Mouse (Mus musculus) erythroblast, embryonic 14.5 days (primary cell): ENCODE results near the gene Comp. TPM values are rescaled to one million over a fixed set of nuclear protein-coding genes. Genes with fewer than 3 reads are reported as not detected.

ENCODE experiments used
- H3K27me3 ChIP-seq: 2 replicates; pipeline ENCODE4 v1.6.1; 2012; ENCODE audit warnings: inconsistent platforms; ENCODE audit not compliant: control insufficient read depth
- H3K36me3 ChIP-seq: 2 replicates; pipeline ENCODE4 v1.6.1; 2012; ENCODE audit warnings: mild to moderate bottlenecking, inconsistent platforms; ENCODE audit not compliant: control insufficient read depth
- H3K4me1 ChIP-seq: 2 replicates; pipeline ENCODE4 v1.6.1; 2012; ENCODE audit warnings: inconsistent platforms; ENCODE audit not compliant: control insufficient read depth
- H3K4me3 ChIP-seq: replicated peaks from 2 replicates; pipeline ENCODE3; 2012; ENCODE audit warnings: moderate library complexity, mild to moderate bottlenecking, inconsistent platforms
- H3K9me3 ChIP-seq: 2 replicates; pipeline ENCODE4 v1.6.1; 2012; ENCODE audit warnings: low read length, inconsistent platforms, mixed read lengths; ENCODE audit not compliant: control insufficient read depth
- GATA1 ChIP-seq: IDR thresholded peaks from 2 replicates; pipeline ENCODE4 v1.6.1; 2012; ENCODE audit warnings: low read length, inconsistent platforms, mixed read lengths
- TAL1 ChIP-seq: IDR thresholded peaks from 3 replicates; pipeline ENCODE4 v1.6.1; 2012; ENCODE audit warnings: low read length, inconsistent platforms, mixed read lengths
- polyA plus RNA-seq: library from polyadenylated mRNA; stranded (reverse); fragments of >175 nt; gene quantifications from 2 replicates; pipeline ENCODE4 v1.2.3, GENCODE M21; 2012

Comp gene
- polyA plus RNA-seq, 1 experiment: not detected

DNA sequence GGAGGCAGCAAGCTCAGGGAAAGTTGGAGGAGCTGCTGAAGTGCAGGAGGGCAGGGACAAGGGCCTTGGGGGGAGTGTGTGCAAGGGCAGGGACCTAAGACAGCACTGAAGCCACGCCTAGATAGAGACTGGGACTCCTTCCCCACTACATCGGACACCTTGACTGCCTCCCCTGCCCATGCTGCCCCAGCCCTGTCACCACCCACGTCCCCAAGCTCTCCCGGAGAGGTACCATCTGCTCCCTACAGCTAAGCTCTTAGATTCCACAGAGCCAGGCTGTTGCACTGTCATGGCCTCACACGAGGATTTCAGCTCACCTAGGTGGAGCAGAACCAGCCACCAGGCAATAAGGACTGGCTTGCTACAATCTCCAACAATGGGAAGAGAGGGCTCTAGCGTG is 43.6 kb downstream of the Comp start:
- peaks cover 96% of the 10 kb centered on the region for H3K4me1 ChIP-seq

DNA sequence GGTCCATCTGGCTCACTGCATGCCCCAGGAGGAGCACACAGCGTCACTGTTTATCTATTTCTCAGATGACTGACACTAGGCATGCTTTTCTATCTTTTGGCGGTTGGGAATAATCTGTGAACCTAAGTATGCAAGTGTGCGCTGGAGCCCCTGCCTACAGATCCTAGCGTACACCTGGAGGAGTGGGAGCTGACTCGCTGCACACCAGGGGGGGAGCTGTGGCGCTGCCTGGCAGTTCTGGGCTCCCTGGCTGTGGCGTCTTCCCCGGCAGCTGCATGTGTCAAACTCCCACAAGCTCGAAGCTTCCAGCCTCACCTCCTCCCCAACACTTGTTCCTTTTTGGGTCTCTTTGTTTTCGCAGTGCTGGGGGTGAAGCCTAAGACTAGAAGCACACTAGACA is 44.6 kb downstream of the Comp start:
- Histone ChIP-seq H3K4me1 (peaks cover 97% of the 10 kb centered on the region), H3K36me3 (peaks cover 32% of the 10 kb centered on the region)
- no peak for TF ChIP-seq GATA1
- no peak for TF ChIP-seq TAL1

More for the DNA sequence above, 43.6 kb downstream of the Comp start:
- H3K9me3 ChIP-seq: no peaks in the 10 kb centered on the region
- no peak overlapping the region for H3K4me3 ChIP-seq
- no peak for TF ChIP-seq TAL1
- no peak for TF ChIP-seq GATA1
- H3K36me3 ChIP-seq: peaks cover 34% of the 10 kb centered on the region
- H3K27me3 ChIP-seq: no peaks in the 10 kb centered on the region

DNA sequence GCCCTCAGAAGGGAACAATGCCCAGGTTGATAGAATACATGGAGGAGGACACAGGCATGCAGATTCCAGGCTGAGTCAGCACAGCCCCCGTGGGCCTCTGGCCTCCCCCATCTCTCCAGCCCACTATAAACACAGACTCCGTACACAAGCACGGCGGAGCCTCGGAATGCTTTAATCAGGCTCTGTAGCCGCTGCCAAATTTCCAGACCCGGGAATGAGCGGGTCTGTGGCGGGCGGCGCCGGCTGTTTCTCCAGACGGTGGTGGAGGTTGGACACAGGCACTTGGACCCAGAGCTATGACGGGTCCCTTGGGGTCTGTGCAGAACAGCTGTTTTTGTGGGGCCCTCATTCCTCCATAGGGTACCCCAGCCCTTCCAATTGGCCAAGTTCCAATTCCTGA is 45.6 kb downstream of the Comp start:
- TF ChIP-seq GATA1: no peak
- TF ChIP-seq TAL1: no peak
- Histone ChIP-seq H3K9me3 (no peaks in the 10 kb centered on the region), H3K36me3 (peaks cover 31% of the 10 kb centered on the region)

More for the DNA sequence above, 44.6 kb downstream of the Comp start:
- no peak overlapping the region for H3K4me3 ChIP-seq
- no peaks in the 10 kb centered on the region for H3K27me3 ChIP-seq
- no peaks in the 10 kb centered on the region for H3K9me3 ChIP-seq

DNA sequence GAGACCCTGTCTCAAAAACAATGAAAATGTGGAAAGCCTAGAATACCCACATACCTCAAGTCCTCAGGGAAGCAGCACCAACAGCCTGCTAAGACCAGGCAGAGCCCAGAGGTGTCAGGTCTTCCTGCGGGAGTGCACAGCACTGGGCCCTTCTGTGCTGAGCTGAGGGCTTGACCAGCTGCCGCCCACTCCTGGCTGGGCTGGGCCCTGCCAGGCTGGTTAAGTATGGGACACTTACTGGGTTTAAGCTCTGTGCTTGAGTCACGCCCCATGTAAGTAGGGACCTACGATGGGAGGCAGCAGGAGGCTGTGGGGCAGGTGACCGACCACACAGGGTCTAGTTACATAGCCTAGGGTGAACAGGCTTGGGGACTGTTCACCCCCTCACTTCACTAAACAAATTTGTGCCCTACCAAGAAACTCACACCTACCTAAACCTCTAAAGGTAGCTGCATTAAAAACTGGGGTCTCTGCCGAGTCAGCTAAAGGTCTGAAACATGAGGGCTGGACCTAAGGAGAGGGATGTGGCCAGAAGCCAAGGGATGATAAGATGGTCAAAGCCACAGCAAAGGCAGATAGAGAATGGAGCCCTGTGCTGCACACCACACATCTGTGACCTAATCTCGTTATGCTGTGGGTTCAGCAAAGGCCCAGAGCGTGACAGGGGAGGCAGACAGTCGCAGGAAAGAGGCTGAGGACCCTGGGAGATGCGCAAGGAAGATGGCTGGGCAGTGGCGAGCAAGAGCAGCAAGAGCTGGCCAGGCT is 46.7 kb downstream of the Comp start:
- Histone ChIP-seq H3K4me3 (no peak overlapping the region), H3K36me3 (peaks cover 26% of the 10 kb centered on the region), H3K27me3 (no peaks in the 10 kb centered on the region), H3K4me1 (peaks cover 96% of the 10 kb centered on the region), H3K9me3 (no peaks in the 10 kb centered on the region)
- no peak for TF ChIP-seq GATA1
- TF ChIP-seq TAL1: no peak

More for the DNA sequence above, 45.6 kb downstream of the Comp start:
- Histone ChIP-seq H3K4me3 (no peak overlapping the region), H3K4me1 (peaks cover 97% of the 10 kb centered on the region), H3K27me3 (no peaks in the 10 kb centered on the region)

DNA sequence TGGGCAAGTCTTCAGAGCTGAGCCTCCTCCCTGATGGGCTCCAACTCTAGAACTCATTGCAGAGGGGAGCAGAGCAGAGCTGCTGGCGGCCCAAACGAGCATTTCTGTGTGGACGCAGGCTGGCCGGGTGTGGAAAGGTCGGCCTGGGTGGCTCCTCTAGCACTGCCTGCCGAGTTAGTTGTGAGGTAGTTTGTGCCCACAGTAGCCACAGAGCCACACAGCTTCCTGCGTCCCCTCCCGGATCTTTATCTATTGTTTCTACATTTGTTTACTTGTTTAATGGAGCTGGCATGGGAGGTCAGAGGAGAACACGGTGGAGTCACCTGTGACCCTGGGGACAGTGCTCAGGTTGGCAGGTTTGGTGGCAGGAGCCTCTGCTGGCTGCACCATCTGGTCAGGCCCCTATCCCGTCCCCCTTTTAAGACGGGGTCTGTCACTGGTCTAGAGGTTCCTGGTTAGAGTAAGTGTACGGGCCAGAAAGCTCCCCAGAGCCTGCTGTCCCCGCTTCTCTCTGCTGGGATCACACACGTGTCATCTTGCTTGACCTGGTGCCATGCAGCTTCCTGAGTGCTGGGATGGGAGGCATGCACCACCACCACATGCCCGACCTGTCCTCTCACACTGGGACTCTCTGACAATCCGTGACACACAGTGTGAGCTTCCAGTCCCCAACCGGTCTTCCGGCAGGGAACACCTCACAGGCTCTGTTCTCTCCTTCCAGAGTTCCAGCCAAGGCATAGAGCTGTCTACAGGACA is 48.2 kb downstream of the Comp start:
- Histone ChIP-seq H3K9me3 (no peaks in the 10 kb centered on the region), H3K27me3 (no peaks in the 10 kb centered on the region), H3K36me3 (peaks cover 26% of the 10 kb centered on the region), H3K4me1 (peaks cover 93% of the 10 kb centered on the region), H3K4me3 (no peak overlapping the region)
- TF ChIP-seq TAL1 (no peak), GATA1 (no peak)

DNA sequence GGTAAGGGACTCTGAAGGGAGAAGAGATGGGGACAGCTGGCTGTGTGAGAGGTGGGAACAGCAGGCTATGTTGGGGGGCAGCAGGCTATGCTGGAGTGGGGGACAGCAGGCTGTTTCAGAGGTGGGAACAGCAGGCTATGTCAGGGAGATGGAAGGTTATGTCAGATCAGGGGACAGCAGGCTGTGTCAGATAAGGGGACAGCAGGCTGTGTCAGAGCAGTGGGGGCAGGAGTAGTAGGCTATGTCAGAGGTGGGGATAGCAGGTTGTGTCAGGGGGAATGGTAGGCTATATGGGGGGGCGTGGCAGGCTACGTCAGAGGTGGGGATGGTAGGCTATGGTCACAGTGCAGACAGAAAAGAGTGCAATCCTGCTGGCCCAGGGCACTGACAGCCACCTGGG is 49.4 kb downstream of the Comp start:
- no peaks in the 10 kb centered on the region for H3K9me3 ChIP-seq
- peaks cover 26% of the 10 kb centered on the region for H3K36me3 ChIP-seq
- no peaks in the 10 kb centered on the region for H3K27me3 ChIP-seq
- peak; percentile 66 for TF ChIP-seq TAL1
- no peak; the same call in 1 of the 2 replicates for TF ChIP-seq GATA1
- peak overlapping the region; percentile 35 for H3K4me3 ChIP-seq
- peaks cover 87% of the 10 kb centered on the region for H3K4me1 ChIP-seq

DNA sequence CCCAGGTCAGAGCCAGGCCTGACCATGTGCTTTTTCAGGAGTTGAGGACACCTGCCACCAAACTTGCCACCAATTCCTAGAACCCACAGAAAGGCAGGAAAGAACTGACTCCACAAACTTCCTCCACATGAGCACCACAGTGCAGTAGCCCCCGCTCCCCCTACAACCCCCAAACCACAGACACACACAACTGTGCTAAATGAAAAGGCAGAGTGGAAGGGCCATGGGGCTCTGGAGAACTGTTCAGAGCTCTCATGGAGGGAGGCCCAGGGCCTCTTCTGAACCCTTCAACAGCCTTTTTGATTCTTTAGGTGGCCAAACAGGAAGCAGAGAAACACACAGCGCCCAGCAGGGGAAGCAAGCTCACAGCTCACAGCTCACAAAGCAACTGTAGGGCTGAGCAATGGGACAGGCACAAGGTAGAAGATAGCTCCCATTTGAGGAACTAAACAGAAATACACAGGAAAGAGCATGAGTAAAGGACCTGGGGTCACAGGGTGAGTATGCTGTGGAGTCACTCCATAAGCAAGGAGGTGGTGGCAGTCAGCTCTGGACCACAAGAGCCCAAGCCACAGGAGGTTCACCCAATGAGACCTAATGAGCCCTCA is 53.0 kb downstream of the Comp start:
- Histone ChIP-seq H3K9me3 (no peaks in the 10 kb centered on the region), H3K36me3 (peaks cover 18% of the 10 kb centered on the region), H3K4me3 (no peak overlapping the region), H3K27me3 (no peaks in the 10 kb centered on the region), H3K4me1 (peaks cover 76% of the 10 kb centered on the region)
- TF ChIP-seq GATA1 (no peak), TAL1 (no peak)

DNA sequence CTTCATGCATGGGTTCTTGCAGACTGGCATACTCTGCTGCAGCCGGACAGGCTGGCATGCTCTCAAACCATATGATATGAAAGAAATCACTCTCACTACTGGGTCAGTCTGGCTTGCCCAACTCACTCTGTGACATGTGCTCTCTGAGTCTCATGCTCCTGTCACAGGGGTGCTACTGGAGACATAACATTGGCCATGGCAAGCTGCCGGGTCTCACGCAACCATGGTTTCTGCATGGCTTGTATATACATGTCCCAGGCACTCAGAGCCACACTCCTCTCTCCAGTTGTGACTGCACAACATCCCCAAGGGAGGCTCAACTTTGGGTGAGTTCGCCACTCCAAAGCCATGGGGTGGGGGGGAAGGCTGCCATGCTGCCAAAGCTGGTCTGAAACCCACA is 57.9 kb downstream of the Comp start:
- H3K27me3 ChIP-seq: no peaks in the 10 kb centered on the region
- peaks cover 10% of the 10 kb centered on the region for H3K36me3 ChIP-seq
- H3K9me3 ChIP-seq: no peaks in the 10 kb centered on the region
- peaks cover 76% of the 10 kb centered on the region for H3K4me1 ChIP-seq
- TF ChIP-seq GATA1 (no peak), TAL1 (no peak)
- no peak overlapping the region for H3K4me3 ChIP-seq

Other genes with a start within 250 kb of the Comp start
- 0.21 and 0.41 TPM in 2 replicates for gene Nr2c2ap, start 242.2 kb upstream of the Comp start, polyA plus RNA-seq
- 1.8 and 2.5 TPM in 2 replicates for gene Rfxank, start 234.4 kb upstream of the Comp start, polyA plus RNA-seq
- gene Borcs8, start 234.1 kb upstream of the Comp start, polyA plus RNA-seq: 2.9 and 4.0 TPM in 2 replicates
- 0.14 and 0.29 TPM in 2 replicates for gene Mef2b, start 233.8 kb upstream of the Comp start, polyA plus RNA-seq
- gene Tmem161a, start 201.2 kb upstream of the Comp start, polyA plus RNA-seq: 9.0 and 11.2 TPM in 2 replicates
- 2.6 and 2.9 TPM in 2 replicates for gene Slc25a42, start 161.3 kb upstream of the Comp start, polyA plus RNA-seq
- 1.5 and 2.7 TPM in 2 replicates for gene Sugp2, start 139.3 kb upstream of the Comp start, polyA plus RNA-seq
- gene Armc6, start 139.1 kb upstream of the Comp start, polyA plus RNA-seq: 1.6 and 2.2 TPM in 2 replicates
- 0.24 and 0.26 TPM in 2 replicates for gene Homer3, start 90.7 kb upstream of the Comp start, polyA plus RNA-seq
- 2.8 and 3.8 TPM in 2 replicates for gene Ddx49, start 71.1 kb upstream of the Comp start, polyA plus RNA-seq
- gene Cope, start 71.0 kb upstream of the Comp start, polyA plus RNA-seq: 32.6 and 34.2 TPM in 2 replicates
- gene Cers1, start 57.8 kb upstream of the Comp start, polyA plus RNA-seq: 0.06 TPM in 1 of 2 replicates, not detected in the other
- 0.10 and 0.13 TPM in 2 replicates for gene Gdf1, start 43.7 kb upstream of the Comp start, polyA plus RNA-seq
- gene Upf1, start 20.3 kb upstream of the Comp start, polyA plus RNA-seq: 18.7 and 18.9 TPM in 2 replicates
- gene Crtc1, start 66.0 kb downstream of the Comp start, polyA plus RNA-seq: 1.8 and 2.1 TPM in 2 replicates
- 0.92 and 1.0 TPM in 2 replicates for gene Klhl26, start 103.4 kb downstream of the Comp start, polyA plus RNA-seq
- gene Tmem59l, start 113.8 kb downstream of the Comp start, polyA plus RNA-seq: not detected in 2 replicates
- 0.63 and 1.7 TPM in 2 replicates for gene Crlf1, start 119.6 kb downstream of the Comp start, polyA plus RNA-seq
- 53.1 and 68.2 TPM in 2 replicates for gene Rex1bd, start 133.2 kb downstream of the Comp start, polyA plus RNA-seq
- gene Uba52, start 137.2 kb downstream of the Comp start, polyA plus RNA-seq: 107 and 138 TPM in 2 replicates
- gene Fkbp8, start 154.2 kb downstream of the Comp start, polyA plus RNA-seq: 255 and 264 TPM in 2 replicates
- 2.6 and 3.8 TPM in 2 replicates for gene Kxd1, start 154.4 kb downstream of the Comp start, polyA plus RNA-seq
- 3.3 and 3.8 TPM in 2 replicates for gene Ell, start 165.9 kb downstream of the Comp start, polyA plus RNA-seq
- gene Isyna1, start 220.8 kb downstream of the Comp start, polyA plus RNA-seq: 13.3 and 13.4 TPM in 2 replicates
- gene Ssbp4, start 235.3 kb downstream of the Comp start, polyA plus RNA-seq: 40.7 and 52.6 TPM in 2 replicates
- 0.12 and 0.40 TPM in 2 replicates for gene Lrrc25, start 242.6 kb downstream of the Comp start, polyA plus RNA-seq